Mouse (Mus musculus): ENCODE data around the gene Tmeff1.

The Tmeff1 gene

GRCm38 (mm10) chr4:48548393-48549045 lies 36.5 kb upstream of the Tmeff1 start:
- Histone ChIP-seq H3K36me3 (ENCODE audit: control insufficient read depth, insufficient read depth, low read length, poor library complexity, severe bottlenecking) (no peaks in the 10 kb centered on the region), H3K27me3 (ENCODE audit: control insufficient read depth, insufficient read depth, low read length, poor library complexity, severe bottlenecking) (no peaks in the 10 kb centered on the region)
- no peak for DNase-seq (ENCODE audit: low read depth, low spot score)

DNA sequence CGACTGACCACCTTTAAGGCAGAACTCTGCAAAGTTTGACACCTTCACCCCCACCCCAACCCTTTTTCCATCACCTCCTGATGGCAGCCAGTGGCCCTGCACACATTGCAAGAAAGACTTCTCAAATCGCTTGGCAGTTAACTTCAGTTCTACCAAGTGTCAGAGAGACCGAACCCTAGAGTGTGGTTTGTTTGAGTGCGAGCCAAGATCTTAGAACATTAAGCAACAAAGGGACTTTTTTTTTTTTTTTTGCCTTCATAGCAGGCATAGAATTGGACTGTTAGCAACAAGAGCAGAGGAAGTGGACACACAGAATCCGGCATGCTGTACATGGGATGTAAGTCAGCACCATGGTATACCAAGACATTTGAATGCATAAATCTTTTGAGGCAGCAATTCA lies 35.3 kb upstream of the Tmeff1 start:
- no peaks in the 10 kb centered on the region for H3K27me3 ChIP-seq (ENCODE audit: control insufficient read depth, insufficient read depth, low read length, poor library complexity, severe bottlenecking)
- DNase-seq (ENCODE audit: low read depth, low spot score) = no peak
- no peaks in the 10 kb centered on the region for H3K36me3 ChIP-seq (ENCODE audit: control insufficient read depth, insufficient read depth, low read length, poor library complexity, severe bottlenecking)

DNA sequence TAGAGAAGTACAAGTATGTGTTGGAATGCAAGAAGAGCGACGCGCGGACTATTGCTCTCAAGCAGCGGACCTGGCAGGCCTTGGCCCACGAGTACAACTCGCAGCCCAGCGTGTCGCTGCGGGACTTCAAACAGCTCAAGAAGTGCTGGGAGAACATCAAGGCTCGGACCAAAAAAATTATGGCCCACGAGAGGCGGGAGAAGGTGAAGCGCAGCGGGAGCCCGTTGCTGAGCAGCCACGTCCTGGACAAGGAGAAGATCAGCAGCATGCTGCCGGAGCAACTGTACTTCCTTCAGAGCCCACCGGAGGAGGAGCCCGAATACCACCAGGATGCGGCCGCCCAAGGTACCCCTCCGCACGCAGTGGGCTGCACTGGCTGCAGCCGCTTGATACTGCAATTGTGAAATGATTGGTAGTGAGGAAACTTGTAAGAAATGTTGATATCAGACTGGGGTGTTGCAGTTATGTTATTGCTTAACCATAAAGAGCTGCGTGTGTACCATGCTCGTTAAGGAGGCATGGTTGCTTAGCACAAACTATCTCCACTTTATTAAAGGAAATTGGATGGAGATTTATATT lies 32.4 kb upstream of the Tmeff1 start:
- no peaks in the 10 kb centered on the region for H3K36me3 ChIP-seq (ENCODE audit: control insufficient read depth, insufficient read depth, low read length, poor library complexity, severe bottlenecking)
- H3K27me3 ChIP-seq (ENCODE audit: control insufficient read depth, insufficient read depth, low read length, poor library complexity, severe bottlenecking) = no peaks in the 10 kb centered on the region
- DNase-seq (ENCODE audit: low read depth, low spot score) = no peak

GRCm38 (mm10) chr4:48554132-48554531 lies 30.8 kb upstream of the Tmeff1 start:
- no peak for DNase-seq (ENCODE audit: low read depth, low spot score)
- H3K36me3 ChIP-seq (ENCODE audit: control insufficient read depth, insufficient read depth, low read length, poor library complexity, severe bottlenecking) = no peaks in the 10 kb centered on the region
- no peaks in the 10 kb centered on the region for H3K27me3 ChIP-seq (ENCODE audit: control insufficient read depth, insufficient read depth, low read length, poor library complexity, severe bottlenecking)

DNA sequence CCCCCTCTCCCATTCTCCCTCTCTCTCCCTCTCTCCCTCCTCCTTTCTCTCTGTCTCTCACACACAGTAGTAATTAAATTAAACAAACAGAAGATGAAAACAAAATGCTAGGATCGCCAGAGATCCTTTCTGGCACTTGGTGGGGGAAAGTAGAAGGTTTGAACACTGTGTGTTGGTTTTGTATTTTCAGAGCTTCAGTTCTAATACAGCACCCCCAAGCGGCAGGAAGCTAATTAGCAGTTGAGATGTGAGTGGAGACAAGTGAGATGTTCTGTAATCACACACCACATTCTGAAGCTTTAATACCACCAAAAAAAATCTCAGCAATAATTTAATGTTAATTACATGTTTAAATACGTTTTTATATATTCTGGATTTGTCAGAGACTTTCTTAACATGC lies 29.2 kb upstream of the Tmeff1 start:
- peak; percentile 44 for DNase-seq (ENCODE audit: low read depth, low spot score)
- no peaks in the 10 kb centered on the region for H3K27me3 ChIP-seq (ENCODE audit: control insufficient read depth, insufficient read depth, low read length, poor library complexity, severe bottlenecking)
- H3K36me3 ChIP-seq (ENCODE audit: control insufficient read depth, insufficient read depth, low read length, poor library complexity, severe bottlenecking) = no peaks in the 10 kb centered on the region

DNA sequence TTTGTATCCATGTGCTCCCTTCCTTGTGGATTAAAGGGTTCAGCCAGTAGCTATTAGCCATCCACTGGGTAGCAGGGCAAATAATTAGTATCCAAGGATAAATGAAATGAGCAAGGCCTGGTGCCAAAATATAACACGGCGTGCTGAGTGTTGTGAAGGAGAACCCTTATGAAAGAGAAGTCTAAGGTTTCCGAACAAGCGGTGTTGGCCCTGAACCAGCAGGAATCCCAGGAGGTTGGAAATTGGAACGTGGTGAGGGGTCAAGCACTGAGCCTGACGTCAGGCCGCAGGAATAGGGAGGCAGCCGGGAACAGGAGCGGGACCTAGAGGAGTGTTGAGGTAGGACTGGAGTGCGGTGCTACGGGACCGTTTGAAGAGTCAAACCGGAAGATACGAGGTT lies 25.3 kb upstream of the Tmeff1 start:
- no peaks in the 10 kb centered on the region for H3K27me3 ChIP-seq (ENCODE audit: control insufficient read depth, insufficient read depth, low read length, poor library complexity, severe bottlenecking)
- DNase-seq (ENCODE audit: low read depth, low spot score) = no peak
- no peaks in the 10 kb centered on the region for H3K36me3 ChIP-seq (ENCODE audit: control insufficient read depth, insufficient read depth, low read length, poor library complexity, severe bottlenecking)

- DNase-seq (ENCODE audit: low read depth, low spot score) = no peak
- H3K36me3 ChIP-seq (ENCODE audit: control insufficient read depth, insufficient read depth, low read length, poor library complexity, severe bottlenecking) = no peaks in the 10 kb centered on the region
- H3K27me3 ChIP-seq (ENCODE audit: control insufficient read depth, insufficient read depth, low read length, poor library complexity, severe bottlenecking) = no peaks in the 10 kb centered on the region
These were observed 23.1 kb upstream of the Tmeff1 start for GRCm38 (mm10) chr4:48561824-48562223.

- Histone ChIP-seq H3K36me3 (ENCODE audit: control insufficient read depth, insufficient read depth, low read length, poor library complexity, severe bottlenecking) (no peaks in the 10 kb centered on the region), H3K27me3 (ENCODE audit: control insufficient read depth, insufficient read depth, low read length, poor library complexity, severe bottlenecking) (no peaks in the 10 kb centered on the region)
- no peak for DNase-seq (ENCODE audit: low read depth, low spot score)
These were observed 20.0 kb upstream of the Tmeff1 start for GRCm38 (mm10) chr4:48564962-48565361.

DNA sequence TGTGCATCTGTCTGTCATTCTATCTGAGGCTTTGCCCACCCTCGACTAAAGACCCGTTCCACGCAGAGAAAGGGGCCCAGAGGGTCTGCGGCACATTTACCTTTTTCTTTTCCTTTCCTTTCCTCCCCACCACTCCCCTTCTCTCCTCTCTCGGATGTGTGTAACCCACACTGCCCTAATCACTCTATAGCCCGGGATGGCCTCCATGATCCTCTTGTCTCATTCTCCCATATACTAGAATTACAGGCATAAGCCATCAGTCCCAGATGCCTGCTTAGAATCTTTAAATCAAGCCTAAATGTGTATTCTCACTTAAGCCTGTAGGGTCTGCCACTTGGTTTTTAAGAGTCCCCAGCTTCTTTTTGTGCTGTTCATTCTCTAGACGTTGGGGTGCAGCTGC lies 8.6 kb upstream of the Tmeff1 start:
- Histone ChIP-seq H3K36me3 (ENCODE audit: control insufficient read depth, insufficient read depth, low read length, poor library complexity, severe bottlenecking) (no peaks in the 10 kb centered on the region), H3K27me3 (ENCODE audit: control insufficient read depth, insufficient read depth, low read length, poor library complexity, severe bottlenecking) (no peaks in the 10 kb centered on the region)
- DNase-seq (ENCODE audit: low read depth, low spot score) = no peak

DNA sequence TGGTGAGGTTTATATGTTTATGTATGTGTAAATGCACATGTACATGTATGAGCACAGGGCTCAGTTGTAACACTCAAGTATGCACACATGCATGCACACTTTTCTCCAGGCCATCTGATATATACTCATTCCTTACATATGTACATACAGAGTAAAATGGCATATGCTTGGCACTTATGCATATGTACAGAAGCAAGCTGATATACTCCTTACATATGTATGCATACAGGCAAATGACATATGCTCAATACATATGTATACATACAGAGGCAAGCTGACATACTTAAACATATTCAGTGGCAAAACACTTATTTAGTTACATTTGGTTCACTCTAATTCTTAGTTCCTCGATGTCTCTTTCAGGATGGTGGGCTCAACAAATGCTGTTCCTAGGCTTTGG lies 7.1 kb upstream of the Tmeff1 start:
- DNase-seq (ENCODE audit: low read depth, low spot score) = no peak
- Histone ChIP-seq H3K36me3 (ENCODE audit: control insufficient read depth, insufficient read depth, low read length, poor library complexity, severe bottlenecking) (no peaks in the 10 kb centered on the region), H3K27me3 (ENCODE audit: control insufficient read depth, insufficient read depth, low read length, poor library complexity, severe bottlenecking) (no peaks in the 10 kb centered on the region)

DNA sequence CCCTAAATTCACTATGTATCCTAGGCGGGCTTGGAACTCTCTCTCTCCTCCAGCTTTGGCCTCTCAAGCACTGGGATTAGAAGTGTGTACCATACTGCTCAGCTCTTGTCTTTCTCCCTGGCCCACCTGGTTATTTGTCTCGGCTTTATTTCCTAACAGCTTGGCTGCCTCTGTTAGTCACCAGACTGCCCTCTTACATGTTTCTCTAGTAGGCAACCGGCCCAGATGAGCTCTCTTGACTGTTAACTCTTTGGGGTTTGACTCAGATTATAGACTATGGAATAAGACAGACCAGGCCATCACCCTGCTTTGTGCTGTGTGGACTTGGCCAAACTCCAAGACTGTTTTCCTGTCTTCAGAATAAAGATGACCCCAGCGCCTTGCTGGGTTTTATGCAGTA lies 6.6 kb upstream of the Tmeff1 start:
- H3K36me3 ChIP-seq (ENCODE audit: control insufficient read depth, insufficient read depth, low read length, poor library complexity, severe bottlenecking) = no peaks in the 10 kb centered on the region
- no peak for DNase-seq (ENCODE audit: low read depth, low spot score)
- no peaks in the 10 kb centered on the region for H3K27me3 ChIP-seq (ENCODE audit: control insufficient read depth, insufficient read depth, low read length, poor library complexity, severe bottlenecking)

GRCm38 (mm10) chr4:48579475-48580110 lies 5.4 kb upstream of the Tmeff1 start:
- Histone ChIP-seq H3K36me3 (ENCODE audit: control insufficient read depth, insufficient read depth, low read length, poor library complexity, severe bottlenecking) (no peaks in the 10 kb centered on the region), H3K27me3 (ENCODE audit: control insufficient read depth, insufficient read depth, low read length, poor library complexity, severe bottlenecking) (no peaks in the 10 kb centered on the region; the same call in 1 of the 2 replicates)
- no peak for DNase-seq (ENCODE audit: low read depth, low spot score)

DNA sequence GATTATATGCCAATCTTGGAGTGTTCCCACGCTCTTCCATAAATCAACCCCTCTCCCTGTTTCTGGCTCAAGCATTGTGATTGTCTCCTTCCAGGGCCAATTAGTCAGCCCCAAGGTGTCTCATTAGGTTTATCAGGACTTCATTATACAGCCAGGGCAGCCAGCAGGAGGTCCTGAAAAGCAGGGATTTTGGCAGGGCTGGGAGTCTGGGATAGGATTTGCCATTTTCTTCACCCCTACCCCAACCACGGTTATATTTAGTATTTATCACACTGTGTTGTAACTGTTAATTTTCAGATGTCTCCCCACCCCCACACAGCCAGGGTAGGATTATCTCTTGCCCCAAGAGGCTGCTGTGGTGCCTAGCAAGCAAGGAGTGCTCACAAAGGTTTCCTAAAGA lies 3.8 kb upstream of the Tmeff1 start:
- Histone ChIP-seq H3K36me3 (ENCODE audit: control insufficient read depth, insufficient read depth, low read length, poor library complexity, severe bottlenecking) (no peaks in the 10 kb centered on the region), H3K27me3 (ENCODE audit: control insufficient read depth, insufficient read depth, low read length, poor library complexity, severe bottlenecking) (no peaks in the 10 kb centered on the region; the same call in 1 of the 2 replicates)
- no peak for DNase-seq (ENCODE audit: low read depth, low spot score)

DNA sequence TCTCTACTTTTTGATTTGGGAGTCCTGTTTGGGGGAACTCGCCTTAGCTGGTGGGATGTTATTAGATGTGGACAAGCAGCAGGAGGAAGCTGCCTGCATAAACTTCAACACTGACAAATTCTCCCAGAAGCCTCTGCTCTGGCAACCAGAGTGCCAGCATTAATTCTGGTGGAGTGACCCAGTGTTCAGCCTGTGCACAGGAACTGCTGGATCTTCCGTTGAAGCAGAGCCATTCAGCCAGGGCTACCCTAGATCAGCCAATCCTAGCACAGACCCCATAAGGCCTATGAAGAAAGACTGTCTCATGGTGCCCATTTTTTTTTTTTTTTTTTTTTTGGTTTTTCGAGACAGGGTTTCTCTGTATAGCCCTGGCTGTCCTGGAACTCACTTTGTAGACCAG lies 3.0 kb upstream of the Tmeff1 start:
- Histone ChIP-seq H3K27me3 (ENCODE audit: control insufficient read depth, insufficient read depth, low read length, poor library complexity, severe bottlenecking) (no peaks in the 10 kb centered on the region; the same call in 1 of the 2 replicates), H3K36me3 (ENCODE audit: control insufficient read depth, insufficient read depth, low read length, poor library complexity, severe bottlenecking) (no peaks in the 10 kb centered on the region)
- DNase-seq (ENCODE audit: low read depth, low spot score) = no peak

GRCm38 (mm10) chr4:48582941-48583340 lies 2.0 kb upstream of the Tmeff1 start:
- Histone ChIP-seq H3K36me3 (ENCODE audit: control insufficient read depth, insufficient read depth, low read length, poor library complexity, severe bottlenecking) (no peaks in the 10 kb centered on the region), H3K27me3 (ENCODE audit: control insufficient read depth, insufficient read depth, low read length, poor library complexity, severe bottlenecking) (no peaks in the 10 kb centered on the region; the same call in 1 of the 2 replicates)
- DNase-seq (ENCODE audit: low read depth, low spot score) = no peak
